ENCODE assay signal across 18 mouse cellular contexts in genomic region chr8:19705216-19705600, GRCm38 (mm10). TPM values are rescaled to one million over a fixed set of nuclear protein-coding genes. Genes with fewer than 3 reads are reported as not detected.
"Had no signal": no experiment of that assay in that cellular context is flagged by ENCODE, and none has a peak within 500 bp of the region (broad histone marks: within the 10 kb centered on the region; RNA-seq: fewer than 3 reads in every experiment).

No protein-coding gene starts in this region.

RNA-seq across cellular contexts. Expression of gene 4930467E23Rik, which starts 24.2 kb away (rescaled TPM):
- total RNA-seq: layer of hippocampus, postnatal 10 days; megakaryocyte, adult 5-6 weeks; monocyte, adult 5-6 weeks; neutrophil, adult 5-6 weeks had no signal
- polyA plus RNA-seq: kidney, embryonic 14.5 days; kidney, postnatal 0 days; large intestine, adult 2 months; limb, embryonic 14.5 days; liver, adult 2 months; liver, embryonic 13.5 days; liver, embryonic 16.5 days; lung, adult 2 months; macrophage; midbrain, embryonic 13.5 days; midbrain, embryonic 16.5 days; myocyte; neural tube, embryonic 13.5 days; stomach, embryonic 15.5 days had no signal
